Mouse (Mus musculus) urinary bladder, adult 18-20 months (tissue): ENCODE results near the gene Plekha7.
A peak's percentile ranks its signal among the peaks of the same experiment; 100 is the strongest.

Source experiments
- DNase-seq, 2 experiments: peaks; one replicate each; pipeline ENCODE4 v3.0.0; 2022; ENCODE audit warnings: low spot score in 2 of 2, mixed read lengths in 2 of 2

The Plekha7 gene

DNA sequence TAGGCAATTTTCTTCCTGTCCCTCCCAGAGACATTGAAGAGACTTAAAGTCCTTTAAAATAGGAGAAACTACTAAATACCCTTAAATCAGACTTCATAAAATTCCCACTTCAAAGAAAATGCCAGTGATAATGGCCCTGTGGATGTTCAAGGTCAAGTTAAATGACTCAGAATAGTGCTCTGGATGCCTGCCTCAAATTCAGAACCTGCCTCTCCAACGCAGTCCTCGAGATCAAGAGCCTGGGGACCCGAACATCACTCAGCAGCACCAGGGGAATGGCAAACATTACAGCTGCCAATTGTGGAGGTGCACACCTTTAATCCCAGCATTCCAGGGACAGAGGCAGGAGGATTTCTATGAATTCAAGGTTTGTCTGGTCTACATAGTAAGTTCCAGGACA, 56.7 kb downstream of the Plekha7 start:
- DNase-seq: no peak

- DNase-seq: no peak
Measured at GRCm38 (mm10) chr7:116248536-116248935, 59.6 kb downstream of the Plekha7 start.

DNA sequence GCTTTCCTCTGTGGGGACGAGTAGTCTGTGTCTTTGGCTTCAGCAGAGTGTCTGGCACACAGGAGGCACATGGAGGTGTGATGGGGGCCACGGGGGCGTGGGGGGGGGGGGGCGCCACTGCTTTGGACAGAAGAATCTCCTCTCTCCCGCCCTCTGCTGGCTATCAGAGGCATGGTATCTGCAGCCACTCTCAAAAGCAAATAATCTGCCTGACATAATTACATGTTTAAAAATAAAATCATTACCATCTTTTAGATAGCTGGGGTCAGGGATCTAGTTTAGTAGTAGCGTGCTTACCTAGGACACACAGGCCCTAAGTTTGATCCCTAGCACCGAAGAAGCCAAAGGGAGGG, 60.8 kb downstream of the Plekha7 start:
- no peak for DNase-seq

DNA sequence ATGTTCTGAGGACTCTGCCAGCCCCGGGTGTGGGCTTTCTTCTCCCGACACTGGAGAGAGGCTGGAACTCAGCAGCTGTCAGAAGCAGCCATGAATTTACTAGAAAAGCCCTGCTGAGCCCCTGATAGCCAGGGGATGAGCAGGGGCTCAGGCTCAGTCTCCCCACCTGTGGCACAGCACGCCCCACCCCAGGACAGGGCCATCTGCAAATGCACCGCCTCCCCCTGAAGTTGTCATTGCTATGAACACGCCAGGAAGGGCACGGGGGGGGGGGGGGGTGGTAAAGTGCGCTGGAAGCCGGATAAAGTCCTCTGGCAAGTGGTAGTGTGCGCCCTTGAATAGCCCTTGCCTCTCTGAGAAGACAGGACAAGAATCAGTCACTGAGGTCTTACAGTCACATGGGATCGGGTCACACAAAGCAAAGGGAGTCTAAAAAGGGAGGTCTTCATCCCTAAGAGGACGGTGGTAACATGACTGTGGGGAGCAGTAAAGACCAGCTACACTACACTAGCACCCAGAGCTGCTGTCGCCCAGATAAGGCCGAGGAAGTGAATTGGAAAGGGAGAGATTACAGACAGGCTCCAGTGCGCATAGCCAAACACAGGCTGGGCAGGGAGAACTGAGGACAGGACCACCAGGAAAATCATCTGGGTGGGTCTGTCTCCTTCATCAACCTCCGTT, 61.3 kb downstream of the Plekha7 start:
- DNase-seq: no peak

GRCm38 (mm10) chr7:116245815-116246695, 62.1 kb downstream of the Plekha7 start:
- DNase-seq: no peak

GRCm38 (mm10) chr7:116244302-116245165, 63.6 kb downstream of the Plekha7 start:
- DNase-seq: no peak

DNA sequence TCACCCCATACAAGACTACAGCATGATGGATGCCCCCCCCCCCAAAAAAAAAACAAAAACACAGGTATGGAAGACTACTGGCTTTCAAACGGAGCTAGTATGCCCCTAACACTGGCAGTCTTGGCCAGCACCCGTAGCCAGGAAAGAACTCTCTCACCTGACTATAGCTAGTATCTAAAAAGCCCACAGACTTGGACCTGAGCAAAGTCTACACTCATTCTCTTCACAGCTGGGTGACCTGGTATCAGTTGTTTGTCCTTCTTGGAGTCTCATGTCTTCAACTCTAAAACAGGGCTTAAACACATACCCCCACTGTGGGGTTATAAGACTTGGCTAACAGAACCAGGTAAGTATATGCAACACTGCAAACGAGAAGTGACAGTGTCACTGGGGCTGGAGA, 65.4 kb downstream of the Plekha7 start:
- DNase-seq: no peak

DNA sequence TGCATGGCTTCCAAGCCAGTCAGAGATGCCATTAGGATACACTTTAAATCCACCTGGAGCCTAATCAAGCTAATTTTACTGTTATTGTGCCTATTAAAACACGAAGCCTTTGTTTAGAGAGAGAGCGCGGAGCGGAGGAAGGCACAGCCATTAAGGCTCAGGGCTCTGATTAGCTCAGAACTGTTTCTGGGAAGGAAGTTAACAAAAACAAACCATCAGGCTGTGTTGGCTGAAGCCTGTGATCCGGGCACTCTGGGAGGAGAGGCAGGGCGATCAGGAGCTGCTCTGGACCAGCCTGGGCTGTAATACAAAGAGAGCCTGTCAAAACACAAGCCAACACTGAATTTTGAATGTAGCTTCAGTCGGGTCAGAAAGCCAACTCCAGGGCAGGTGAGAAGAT, 66.6 kb downstream of the Plekha7 start:
- DNase-seq: no peak

DNA sequence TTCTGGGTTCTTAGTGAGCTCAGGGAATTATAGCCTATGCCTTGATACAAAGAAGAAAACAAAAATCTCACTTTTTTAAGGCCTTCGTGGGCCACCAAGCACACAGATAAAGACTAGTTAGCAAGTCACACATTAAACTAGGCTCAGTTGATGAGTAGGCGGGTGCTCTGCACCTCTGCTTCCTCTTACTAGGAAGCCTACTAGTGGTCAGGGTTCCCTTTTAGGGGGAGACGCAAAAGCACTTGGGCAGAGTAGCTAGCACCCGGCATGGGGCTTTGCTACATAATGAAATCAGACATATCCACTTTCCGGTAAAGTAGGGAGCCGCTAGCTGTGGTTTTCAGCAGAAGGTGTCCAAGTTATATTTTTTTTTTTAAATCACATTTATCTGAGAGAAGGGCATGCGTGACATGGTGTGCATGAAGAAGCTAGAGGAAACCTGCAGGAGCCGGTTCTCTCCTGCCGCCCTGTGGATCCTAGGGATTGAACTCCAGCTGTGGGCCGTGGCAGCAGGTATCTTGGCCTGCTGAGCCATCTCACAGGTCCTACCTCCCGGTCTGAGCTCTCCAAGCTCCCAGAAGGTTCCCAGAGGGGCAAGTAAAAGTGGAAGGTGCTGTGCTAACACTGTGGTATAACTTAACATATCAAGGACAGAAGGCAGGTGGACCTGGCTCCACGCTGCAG, 67.2 kb downstream of the Plekha7 start:
- DNase-seq: no peak

DNA sequence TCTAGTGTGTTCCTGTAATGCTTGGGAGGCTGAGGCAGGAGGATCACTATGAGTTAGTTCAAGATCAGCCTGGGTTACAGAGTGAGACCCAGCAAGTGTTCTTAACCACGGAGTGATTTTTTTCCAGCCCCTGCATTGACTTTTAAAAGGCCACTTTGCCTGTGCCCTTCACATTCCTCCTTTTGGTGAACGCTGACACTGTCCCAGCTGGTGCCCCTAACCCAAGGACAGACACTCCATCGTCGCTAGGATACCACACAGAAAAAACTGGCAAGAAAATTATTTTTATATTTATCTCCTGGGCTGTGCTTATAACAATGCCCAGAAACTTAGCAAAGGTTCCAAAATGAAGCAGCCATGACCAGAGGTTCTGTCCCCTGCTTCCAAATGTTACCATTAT, 67.8 kb downstream of the Plekha7 start:
- DNase-seq: no peak

DNA sequence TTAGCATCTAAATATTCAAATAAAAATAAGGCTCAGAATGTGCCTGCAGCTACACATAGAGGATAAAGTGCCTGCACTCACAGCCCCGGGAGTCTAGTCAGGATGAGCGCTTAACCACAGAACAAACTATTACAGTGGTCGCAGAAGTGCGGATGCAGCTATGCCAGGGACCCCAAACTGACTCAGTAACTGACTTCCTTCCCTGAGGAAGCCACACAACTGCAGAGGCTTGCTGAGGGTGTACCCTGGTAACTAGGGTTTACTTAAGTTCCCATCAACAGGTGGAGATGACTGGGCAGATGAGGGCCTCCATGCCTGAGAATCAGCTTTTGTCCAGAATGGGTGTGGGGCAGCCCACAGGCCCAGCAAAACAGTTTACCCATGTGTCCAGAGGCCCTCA, 69.9 kb downstream of the Plekha7 start:
- no peak for DNase-seq

GRCm38 (mm10) chr7:116237157-116237981, 70.8 kb downstream of the Plekha7 start:
- peak in 1 of 2 experiments; percentile 34 for DNase-seq

- no peak for DNase-seq
Measured at GRCm38 (mm10) chr7:116236608-116237007, 71.6 kb downstream of the Plekha7 start.

DNA sequence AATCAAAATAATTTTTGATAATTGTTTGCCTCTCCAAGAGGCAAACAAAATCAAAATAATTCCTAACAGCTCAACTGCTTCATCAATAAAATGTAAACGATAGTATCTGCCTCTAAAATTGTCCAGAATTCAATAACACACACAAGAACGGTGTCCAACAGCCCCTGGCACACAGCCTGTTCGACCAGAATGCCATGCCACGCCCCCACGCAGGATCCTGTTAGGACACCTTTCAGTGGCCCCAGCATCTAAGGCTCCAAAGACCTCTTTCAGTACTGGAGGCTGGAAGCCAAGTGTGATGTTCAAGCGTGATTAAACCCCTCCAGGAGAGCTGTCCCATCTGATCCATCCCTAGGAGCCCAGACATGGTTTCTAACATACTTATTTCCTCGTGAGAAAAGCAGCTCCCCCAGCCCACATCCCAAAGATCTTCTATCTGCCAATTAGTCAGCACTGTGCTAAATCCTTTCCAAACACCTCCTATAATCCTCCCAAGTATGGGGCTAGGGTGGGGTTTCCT, 73.8 kb downstream of the Plekha7 start:
- DNase-seq: no peak

- DNase-seq: no peak
Measured at GRCm38 (mm10) chr7:116230811-116231609, 77.2 kb downstream of the Plekha7 start.

GRCm38 (mm10) chr7:116226877-116227282, 81.3 kb downstream of the Plekha7 start:
- DNase-seq: no peak

DNA sequence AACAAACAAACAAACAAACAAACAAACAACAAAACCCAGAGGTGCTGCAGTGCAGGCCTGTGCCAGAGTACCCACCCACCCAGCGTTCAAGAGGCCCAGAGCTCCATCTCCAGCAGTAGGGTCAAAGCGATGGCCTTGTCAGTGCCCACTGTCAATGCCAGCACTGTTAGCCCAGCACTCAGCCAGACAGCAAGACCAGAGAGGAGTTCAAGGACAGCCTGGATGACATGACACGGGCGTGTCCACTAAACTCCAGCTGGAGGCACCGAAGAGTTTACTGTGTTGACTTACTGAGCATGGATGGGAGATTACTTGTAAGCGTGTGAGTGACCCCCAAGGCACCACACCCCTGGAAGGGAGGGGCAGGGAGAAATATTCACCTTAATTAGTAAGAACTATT, 81.9 kb downstream of the Plekha7 start:
- no peak for DNase-seq

GRCm38 (mm10) chr7:116224543-116224942, 83.6 kb downstream of the Plekha7 start:
- DNase-seq: no peak

GRCm38 (mm10) chr7:116223010-116223783, 85.0 kb downstream of the Plekha7 start:
- no peak for DNase-seq
